Mouse (Mus musculus): ENCODE measurements around the gene Nmnat2. TPM values are rescaled to one million over a fixed set of nuclear protein-coding genes. Genes with fewer than 3 reads are reported as not detected.

Nmnat2 gene
- polyA plus RNA-seq, 1 experiment from 2014 or later = 0.38 TPM

DNA sequence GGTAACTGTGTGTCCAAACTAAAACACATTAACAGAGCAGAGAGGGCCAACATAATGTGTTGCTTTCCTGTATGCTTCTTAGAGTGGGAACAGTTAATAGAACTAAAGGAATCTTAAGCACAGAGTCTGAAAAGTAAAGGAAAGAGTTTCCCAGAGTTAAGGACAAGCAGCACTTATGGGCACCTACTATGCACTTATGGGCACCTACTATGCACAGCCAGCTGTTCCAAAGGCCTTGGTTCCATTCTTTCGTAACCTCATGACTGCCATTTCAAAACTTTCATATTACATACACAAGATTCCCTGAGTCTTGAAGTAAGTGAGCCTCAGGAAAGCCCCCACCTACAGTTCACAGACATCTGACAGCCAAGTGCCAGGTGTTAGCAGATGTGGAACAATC is 64.3 kb downstream of the Nmnat2 start:
- DNase-seq (ENCODE audit: low spot score) = no peak

DNA sequence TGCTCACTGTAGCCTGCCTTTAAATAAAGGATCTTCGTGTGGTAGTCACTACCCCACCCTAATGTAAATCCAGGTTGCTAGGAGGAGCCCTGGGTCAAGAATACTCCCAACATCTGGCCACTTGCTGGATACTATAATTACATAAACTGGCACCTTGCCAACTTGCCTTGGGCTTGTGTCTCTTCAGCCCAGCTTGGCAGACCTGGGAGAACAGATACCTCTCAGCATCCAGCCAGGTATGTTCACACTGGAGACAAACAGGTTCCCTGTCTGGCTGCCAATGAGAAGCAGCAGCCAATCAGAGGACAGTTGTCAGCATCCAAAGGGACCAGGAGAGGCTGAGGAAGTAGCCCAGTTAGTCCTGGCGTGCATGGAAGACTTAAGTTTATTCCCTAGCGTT is 64.8 kb downstream of the Nmnat2 start:
- no peak for DNase-seq (ENCODE audit: low spot score)

DNA sequence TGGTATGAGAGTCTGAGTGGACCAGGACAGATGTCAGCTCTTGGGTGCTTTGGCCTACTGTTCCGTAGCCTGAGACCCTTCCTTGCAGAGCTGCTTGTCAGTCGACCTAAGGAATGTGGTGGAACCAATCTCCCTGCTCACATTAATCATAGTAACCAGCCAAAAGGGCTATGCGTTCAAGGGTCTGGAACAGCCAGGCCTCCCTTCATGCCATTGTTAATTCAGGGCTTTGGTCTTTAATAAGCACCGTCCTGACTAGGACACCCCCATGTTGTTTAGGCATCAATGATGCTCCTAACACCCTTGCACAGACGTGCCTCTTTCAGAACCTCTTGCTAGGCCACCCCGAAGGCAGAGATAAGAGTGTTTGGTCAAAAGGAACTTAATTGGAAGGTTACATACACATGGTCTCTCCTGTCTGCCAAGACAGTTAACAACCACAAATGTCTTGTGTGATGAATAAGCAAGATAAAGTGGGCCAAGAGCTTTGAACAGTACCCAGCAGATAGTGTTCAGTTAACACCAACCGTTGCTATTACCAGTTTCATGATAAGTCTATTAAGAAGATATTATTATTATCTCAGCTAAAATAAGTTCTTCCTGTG is 66.3 kb downstream of the Nmnat2 start:
- DNase-seq (ENCODE audit: low spot score) = no peak

DNA sequence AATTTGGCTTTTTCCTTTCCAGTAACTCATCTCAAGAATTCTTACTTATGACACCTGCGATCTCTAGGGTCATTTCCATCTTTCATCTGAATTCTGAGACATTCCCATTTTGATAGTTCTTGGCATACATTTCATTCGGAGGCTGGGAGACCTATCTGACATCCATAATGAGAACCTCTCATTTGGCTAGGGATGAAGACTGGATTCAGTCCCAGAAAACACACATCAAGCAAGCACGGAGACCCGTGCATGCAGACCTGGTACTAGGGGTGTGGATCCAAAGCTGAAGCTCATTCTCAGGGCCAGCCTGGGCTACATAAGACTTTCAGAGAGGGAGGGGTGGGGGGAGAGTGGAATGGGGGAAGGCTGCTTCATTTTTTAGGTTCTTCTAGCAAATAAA is 68.2 kb downstream of the Nmnat2 start:
- DNase-seq (ENCODE audit: low spot score) = no peak

DNA sequence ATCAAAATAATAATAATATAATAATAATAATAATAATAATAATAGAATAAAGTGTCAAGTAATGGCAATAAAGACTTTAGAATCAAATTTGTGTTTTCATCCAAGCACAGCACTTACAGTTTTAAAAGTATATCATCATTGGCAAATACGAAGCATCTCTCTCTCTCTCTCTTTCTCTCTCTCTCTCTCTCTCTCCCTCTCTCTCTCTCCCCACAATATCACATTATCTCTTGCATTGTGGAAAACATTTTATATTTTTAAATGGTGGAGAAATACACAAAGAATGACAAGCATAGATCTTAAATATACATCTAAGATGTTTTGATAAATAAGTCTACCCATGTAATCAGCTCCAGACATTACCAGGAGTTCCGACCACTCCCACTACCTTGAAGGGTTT is 69.1 kb downstream of the Nmnat2 start:
- no peak for DNase-seq (ENCODE audit: low spot score)

DNA sequence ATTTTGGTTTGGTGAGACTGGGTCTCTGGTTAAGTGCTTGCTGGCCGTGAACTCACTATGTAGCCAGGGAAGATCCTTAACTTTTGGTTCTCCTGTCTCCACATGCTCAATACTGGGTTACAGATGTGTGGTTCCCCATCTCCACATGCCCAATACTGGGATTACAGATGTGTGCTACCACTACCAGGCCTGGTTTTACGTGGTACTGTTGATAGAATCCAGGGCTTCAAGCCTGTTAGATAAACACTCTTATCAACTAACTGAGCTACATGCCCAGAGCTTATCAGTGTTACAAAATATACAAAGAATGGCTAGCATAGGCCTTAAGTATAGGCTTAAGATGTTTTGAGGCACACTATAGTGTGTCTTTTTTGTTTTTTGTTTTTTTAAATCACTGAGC is 69.7 kb downstream of the Nmnat2 start:
- DNase-seq (ENCODE audit: low spot score) = no peak

DNA sequence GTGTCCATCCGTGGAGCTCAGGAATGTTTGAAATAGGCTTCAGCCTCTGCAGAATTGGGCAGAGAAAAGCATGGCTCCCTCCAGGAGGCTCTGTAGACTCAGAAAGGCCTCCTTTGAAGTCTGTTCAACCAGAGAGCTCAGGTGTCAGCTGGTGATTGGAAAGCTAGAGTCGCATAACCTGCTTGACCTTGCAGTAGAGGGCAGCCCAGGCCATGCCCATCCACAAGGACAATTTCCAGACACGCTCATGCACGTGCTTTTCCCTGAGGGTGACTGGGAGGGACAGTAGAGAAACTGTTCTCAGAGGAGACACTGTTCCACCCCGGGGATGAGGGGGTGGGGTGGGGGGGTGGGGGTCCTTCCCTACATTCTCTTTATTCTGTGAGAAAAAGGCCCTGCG is 76.6 kb downstream of the Nmnat2 start:
- no peak for DNase-seq (ENCODE audit: low spot score)

DNA sequence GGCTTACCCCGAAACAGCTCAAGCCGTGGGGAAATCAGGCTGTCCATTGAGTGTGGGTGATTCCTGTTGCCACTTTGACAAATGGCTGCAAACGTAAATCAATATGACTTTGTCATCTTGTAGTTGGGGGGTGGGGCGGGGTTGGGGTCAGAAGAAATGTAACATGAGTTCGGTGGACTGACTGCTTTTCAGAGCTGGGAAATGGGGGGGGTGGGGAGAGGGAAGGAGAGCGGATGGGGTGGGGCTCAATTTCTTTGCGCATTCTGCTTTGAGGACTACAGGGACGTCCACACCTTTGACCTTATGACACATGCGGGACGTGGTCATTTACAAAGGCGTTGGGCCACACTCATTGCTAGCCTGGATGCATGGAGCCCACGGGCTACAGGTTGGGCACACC is 77.2 kb downstream of the Nmnat2 start:
- no peak for DNase-seq (ENCODE audit: low spot score)

DNA sequence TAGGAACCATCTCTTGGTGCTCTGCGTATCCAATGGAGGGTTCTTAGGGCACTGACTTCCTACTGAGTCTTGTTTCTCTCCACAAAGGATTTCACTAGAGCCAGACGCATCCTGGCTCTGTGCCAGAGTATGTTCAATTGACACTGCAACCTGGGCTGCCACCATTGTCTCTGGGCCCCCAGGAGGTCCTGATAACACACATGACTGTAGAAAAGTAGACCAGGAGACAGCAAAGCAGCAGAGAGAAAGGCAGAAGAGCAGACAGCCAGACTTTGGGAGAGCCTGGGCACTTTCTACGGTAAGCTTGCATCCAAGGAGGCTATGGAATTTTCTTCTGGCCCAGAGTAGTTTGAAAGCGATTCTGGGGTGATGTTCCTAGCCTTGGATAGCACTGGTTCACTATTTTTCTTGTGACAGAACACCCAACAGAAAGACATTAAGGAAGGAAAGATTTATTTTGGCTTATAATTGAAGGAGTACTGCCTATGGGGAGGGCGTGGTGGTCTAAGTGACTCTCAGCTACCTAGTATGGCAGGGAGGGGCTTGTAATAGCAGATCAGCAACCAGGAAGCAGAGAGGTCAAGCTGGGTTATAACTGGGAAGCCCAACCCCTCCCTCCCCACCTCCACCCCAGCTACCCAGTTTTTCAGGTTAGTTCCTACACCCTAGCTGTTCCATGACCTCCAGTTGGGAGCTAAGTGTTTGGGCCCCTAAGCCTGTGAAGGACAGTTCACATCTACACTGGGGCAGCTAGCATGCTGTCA is 78.5 kb downstream of the Nmnat2 start:
- DNase-seq (ENCODE audit: low spot score) = no peak

DNA sequence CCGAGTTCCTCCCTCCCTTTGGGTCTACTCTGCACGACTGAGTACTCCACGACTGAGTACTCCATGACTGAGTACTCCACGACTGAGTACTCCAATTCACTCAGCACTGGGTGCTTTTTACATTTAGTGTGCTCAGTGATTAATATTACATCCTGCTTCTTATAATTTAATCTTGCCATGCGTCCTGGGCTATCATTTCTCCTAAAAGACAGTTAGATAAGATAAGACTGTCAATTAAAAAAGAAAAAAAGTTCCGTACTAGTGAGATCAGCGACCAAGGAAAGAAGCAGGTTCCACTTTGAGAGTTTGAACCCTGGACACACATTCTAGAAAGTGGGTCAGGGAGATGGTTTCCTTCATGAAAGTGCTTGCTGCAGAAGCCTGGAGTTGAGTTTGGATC is 79.3 kb downstream of the Nmnat2 start:
- DNase-seq (ENCODE audit: low spot score) = no peak

DNA sequence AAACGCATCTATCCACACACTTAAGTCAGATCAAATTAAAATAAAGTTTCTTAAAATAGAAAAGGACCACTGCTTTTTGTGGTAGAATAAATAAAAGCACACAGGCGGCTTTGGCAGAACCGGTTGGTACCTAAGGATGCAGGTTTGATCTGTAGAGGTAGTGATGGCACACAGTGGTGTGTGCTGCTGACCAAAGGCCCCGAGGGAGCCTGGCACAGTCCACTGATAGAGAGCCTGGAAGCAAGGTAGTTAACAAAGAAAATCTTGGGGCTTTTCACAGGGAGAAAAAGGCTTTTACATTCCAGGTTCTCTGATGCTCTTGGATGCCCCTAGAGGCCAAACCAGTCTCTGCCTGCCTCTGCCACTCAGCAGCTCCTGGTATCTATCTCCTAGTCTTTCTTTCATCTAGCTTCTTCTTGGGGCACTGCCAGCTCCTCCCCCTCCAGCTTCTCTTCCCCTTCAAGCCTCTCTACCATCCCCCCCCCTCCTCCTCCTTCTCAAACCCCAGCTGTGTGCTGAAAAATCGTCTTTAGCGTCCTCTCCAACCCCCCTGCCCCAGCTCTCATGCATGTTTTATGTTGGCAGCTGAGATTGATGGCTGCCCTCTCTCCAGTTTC is 80.6 kb downstream of the Nmnat2 start:
- DNase-seq (ENCODE audit: low spot score) = peak; percentile 54

DNA sequence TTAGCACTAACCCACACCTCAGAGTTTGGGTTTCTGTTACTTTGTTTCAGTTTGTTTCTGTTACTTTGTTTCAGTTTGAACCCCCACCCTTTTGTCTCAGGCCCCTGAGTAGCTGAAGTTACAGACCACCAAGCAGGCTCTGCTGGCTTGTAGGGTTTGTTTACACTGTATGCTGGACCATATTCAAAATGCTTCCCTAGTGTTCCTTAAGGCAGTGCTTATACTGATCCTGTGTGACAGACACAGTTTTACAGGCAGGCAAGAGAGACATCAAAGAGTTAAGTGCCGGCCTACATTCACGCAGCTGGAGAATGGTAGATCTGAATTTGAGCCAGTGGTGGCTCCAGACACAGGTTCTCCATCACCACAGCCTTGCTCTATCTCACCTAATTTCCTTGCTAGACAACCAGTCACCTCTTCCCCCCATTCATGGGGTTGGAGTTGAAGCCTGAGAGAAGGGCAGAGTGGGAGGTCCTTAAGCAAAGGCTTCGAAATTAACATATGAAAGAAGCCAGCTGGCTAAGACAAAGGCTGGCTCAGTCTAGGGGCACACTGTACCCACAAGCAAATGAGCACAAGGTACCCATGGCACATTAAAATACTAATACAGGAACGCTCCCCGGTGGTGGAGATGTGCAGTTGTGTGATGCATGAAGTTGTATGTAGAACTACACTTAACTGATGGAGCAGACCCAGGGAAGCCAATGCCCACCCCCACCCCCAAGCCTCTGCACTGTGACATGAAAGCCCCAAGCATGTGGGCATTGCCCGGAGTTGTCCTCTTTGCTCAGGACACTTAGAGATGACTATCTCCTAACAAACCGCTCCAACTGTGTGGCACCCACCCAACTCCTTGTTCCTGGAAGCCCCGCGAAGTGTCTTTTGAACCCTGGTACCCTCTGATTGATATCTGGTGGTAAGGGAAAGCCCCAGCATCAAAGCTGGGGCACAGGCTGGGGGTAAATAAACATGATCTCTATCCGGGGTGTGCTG is 82.9 kb downstream of the Nmnat2 start:
- DNase-seq (ENCODE audit: low spot score) = peak; percentile 40

DNA sequence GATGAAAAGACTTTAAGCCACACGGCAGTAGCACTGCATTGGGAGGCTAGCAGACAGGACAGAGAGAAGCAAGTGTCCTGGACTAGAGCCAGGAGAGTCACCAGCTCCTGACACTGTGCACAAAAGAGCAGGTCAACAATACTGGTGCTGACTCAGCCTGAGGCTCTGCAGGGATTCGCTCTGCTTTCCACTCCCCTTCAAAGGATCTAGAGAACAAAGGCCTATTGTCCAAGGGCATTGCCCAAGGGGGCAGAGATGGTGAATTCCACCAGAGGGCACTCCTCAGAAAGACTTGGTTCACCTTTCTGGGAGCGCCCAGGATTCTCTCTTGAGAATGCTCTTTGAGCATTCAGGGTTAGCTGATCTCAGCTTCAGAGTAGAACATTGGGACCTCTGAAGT is 85.3 kb downstream of the Nmnat2 start:
- DNase-seq (ENCODE audit: low spot score) = no peak

DNA sequence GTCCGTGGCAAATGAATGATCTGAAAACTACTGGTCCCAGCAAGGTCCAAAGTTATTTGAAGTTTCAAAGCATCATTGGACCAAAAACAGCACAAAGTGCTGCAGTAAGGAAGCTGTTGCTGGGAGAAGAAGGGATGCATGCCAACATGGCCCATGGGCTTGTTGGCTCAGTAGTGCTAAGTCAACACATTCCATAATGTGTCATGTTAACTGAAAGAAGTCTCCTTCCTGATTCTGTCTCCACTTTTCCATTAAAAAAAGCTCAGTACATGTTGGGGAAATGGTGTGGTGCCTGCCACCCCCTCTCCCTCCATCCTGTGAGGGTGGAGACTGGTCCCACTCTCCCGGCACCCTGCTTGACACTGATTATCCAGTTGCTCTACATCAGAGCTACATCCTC is 86.3 kb downstream of the Nmnat2 start:
- DNase-seq (ENCODE audit: low spot score) = no peak

DNA sequence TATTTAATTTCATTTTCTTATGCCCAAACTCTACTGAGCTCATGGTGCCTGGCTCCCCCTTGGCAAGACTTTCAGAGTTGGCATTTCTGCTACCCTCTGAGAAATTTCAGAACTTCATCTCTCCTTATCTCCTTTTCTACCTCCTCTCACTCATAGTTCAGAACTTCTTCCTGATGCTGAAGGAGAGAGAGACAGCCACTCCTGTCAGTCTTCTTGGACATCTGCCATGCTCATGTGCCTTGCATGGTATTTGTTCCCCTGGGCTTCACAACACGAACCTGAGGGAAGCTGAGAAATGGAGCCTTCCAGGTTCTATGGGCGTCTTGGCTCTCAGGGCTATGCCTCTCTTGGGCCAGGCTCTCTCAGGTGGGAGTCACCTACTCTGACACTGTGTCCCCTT is 87.5 kb downstream of the Nmnat2 start:
- DNase-seq (ENCODE audit: low spot score) = no peak

DNA sequence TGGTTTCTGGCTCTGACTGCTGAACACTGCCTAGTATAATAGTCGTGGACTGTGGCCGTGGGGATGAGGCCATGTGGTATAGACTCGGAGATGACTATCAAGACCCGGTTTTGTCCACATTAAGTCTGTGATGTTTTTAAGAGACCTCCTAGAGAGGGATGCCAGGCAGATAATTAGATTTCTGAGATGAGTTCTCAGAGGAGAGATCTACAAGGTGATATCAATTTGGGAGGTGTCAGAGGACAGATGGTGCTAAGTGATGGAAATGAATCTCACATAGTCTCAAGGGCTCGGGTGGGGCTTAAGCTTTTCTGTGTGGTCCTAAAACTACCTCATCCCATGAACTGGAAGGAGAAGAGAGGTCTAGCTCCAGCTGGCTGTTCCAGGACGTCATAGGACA is 88.5 kb downstream of the Nmnat2 start:
- no peak for DNase-seq (ENCODE audit: low spot score)

DNA sequence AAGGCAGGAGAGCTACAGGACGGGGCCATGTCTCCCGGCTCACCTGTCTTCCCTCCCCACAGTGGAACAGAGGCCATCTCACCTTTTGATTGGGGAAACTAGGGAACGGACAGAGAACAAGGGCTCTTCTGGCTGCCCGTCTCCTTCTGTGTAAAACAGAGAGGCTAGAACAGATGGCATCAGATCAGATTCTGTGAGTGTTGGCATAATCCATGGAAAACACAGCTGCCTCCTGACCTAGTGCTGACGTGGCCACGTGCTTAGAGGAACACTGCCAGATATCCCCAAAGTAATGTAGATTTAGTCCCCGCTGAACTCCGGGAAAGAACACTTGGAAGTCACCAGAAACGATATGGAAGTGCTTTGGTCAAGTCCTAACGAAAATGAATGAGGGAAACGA is 90.6 kb downstream of the Nmnat2 start:
- DNase-seq (ENCODE audit: low spot score) = no peak

DNA sequence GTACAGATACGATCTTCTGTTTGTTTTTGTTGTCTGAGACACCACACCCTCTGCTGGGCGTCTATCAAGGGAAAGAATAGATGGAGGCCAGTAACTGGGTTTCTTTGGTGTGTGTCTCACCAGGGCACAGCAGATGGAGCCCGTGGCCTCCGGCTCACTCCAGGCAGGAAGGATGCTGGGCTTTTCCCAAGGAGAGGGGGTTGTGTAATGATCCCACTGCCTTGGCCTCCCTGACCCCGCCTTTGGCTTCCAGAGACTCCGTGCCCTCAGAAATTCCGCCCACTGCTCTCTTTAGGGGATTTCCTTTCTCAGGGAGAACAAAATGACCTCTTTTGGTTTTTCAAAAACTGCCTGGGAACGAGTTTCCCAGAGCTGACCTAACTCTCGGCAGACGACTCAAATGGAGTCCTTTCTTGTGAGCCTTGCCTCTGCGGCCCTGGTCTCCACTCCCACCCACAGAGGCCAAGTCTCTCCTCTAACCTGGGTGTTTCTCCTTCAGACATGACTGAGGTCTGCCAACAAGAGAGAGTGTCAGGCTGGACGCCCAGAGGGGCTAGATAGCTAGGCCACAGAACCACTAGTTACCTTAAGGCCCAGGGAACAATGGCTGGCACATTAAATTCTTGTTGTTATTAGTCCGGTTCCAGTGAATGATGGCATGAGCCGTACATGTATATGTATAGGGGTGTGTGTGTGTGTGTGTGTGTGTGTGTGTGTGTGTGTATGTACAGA is 93.5 kb downstream of the Nmnat2 start:
- DNase-seq (ENCODE audit: low spot score) = no peak

DNA sequence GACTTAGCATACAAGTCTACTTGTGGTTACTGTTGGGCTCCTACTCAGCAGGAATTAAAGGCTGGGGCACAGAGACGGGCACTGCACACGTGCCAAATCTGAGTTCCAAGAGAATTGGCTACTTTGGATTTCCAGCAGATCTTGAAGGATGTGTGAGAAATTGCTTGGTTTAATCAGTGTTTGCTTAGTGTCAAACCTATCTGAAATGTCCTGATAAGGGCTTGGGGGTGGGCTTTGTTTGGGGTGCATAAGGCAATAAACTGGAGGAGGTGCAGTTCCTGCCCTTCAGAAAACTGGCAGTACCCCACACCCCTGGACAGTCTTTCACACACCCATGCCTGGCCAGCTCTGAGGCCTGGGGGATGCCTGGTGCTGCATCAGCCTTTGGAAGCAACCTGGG is 94.7 kb downstream of the Nmnat2 start:
- no peak for DNase-seq (ENCODE audit: low spot score)

DNA sequence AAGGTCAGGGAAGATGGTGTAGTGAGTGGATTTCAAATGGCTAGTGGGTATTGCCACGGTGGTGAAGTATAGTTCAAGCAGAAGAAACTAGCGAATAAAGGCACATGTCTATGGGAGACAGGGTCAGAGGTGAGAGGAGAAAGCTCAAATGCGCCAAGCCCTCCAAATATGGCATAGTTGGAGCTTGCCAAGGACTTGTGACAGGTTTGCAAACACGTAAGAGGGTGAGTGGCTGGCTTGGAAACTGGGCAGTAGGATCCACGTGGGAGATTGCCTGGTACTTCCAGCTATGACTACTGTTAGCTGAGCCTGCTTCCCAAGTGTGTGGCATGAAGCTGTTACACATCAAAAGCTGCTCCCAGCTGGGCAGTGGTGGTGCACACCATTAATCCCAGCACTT is 96.7 kb downstream of the Nmnat2 start:
- no peak for DNase-seq (ENCODE audit: low spot score)

DNA sequence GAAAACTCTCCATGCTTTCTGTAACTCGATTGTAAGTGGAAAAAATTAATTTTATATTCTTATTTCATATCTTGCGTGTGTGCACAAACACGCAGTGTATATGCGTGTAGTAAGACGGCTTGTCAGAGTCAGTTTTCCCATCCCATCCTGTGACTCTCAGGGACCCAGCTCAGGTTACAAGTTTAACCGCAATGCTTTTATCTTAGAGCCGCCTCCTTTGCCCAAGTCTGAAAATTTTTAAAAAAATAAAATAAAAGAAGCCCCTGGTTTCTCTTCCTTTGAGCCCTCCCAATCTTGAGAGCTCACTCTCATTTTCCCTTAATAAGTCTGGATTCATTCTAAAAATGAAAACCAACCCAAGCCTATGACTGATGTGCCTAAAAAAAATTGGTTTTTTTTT is 98.8 kb downstream of the Nmnat2 start:
- no peak for DNase-seq (ENCODE audit: low spot score)

All from thymus, postnatal 0 days (tissue).